Mouse (Mus musculus): Measurements from ENCODE around the gene Ptprn2.

Gene Ptprn2

GRCm38 (mm10) chr12:116598123-116599005 lies 112.8 kb downstream of the Ptprn2 start:
- 46% methylated on average over 8 of the region's 8 CpGs for WGBS

GRCm38 (mm10) chr12:116599537-116599936 lies 114.0 kb downstream of the Ptprn2 start:
- WGBS = 36% methylated on average over 1 of the region's 1 CpGs

- WGBS = 40% methylated on average over 6 of the region's 6 CpGs
These were observed 114.5 kb downstream of the Ptprn2 start for GRCm38 (mm10) chr12:116600054-116600453.

- WGBS = 83% methylated on average over 3 of the region's 3 CpGs
These were observed 115.9 kb downstream of the Ptprn2 start for GRCm38 (mm10) chr12:116601395-116601794.

- 56% methylated on average over 5 of the region's 5 CpGs for WGBS
These were observed 116.4 kb downstream of the Ptprn2 start for GRCm38 (mm10) chr12:116601921-116602320.

GRCm38 (mm10) chr12:116608598-116608997 lies 123.1 kb downstream of the Ptprn2 start:
- 74% methylated on average over 6 of the region's 6 CpGs for WGBS

- 41% methylated on average over 5 of the region's 5 CpGs for WGBS
These were observed 134.3 kb downstream of the Ptprn2 start for GRCm38 (mm10) chr12:116619868-116620267.

- 84% methylated on average over 3 of the region's 3 CpGs for WGBS
These were observed 134.8 kb downstream of the Ptprn2 start for GRCm38 (mm10) chr12:116620299-116620698.

- 84% methylated on average over 10 of the region's 10 CpGs for WGBS
These were observed 136.0 kb downstream of the Ptprn2 start for GRCm38 (mm10) chr12:116621325-116622040.

- WGBS = 35% methylated on average over 6 of the region's 6 CpGs
These were observed 137.3 kb downstream of the Ptprn2 start for GRCm38 (mm10) chr12:116622665-116623387.

- 35% methylated on average over 9 of the region's 9 CpGs for WGBS
These were observed 140.1 kb downstream of the Ptprn2 start for GRCm38 (mm10) chr12:116625391-116626281.

GRCm38 (mm10) chr12:116628992-116629391 lies 143.5 kb downstream of the Ptprn2 start:
- 81% methylated on average over 3 of the region's 3 CpGs for WGBS

GRCm38 (mm10) chr12:116637498-116637897 lies 152.0 kb downstream of the Ptprn2 start:
- 22% methylated on average over 2 of the region's 2 CpGs for WGBS

- 51% methylated on average over 4 of the region's 4 CpGs for WGBS
These were observed 155.4 kb downstream of the Ptprn2 start for GRCm38 (mm10) chr12:116640871-116641270.

GRCm38 (mm10) chr12:116641339-116642190 lies 156.0 kb downstream of the Ptprn2 start:
- 58% methylated on average over 14 of the region's 14 CpGs for WGBS

GRCm38 (mm10) chr12:116642191-116642549 lies 156.7 kb downstream of the Ptprn2 start:
- whole genome bisulfite sequencing = 80% methylated on average over 4 of the region's 4 CpGs

GRCm38 (mm10) chr12:116648584-116649206 lies 163.2 kb downstream of the Ptprn2 start:
- 52% methylated on average over 4 of the region's 4 CpGs for WGBS

- 86% methylated on average over 1 of the region's 1 CpGs for WGBS
These were observed 168.2 kb downstream of the Ptprn2 start for GRCm38 (mm10) chr12:116653684-116654083.

GRCm38 (mm10) chr12:116660076-116660475 lies 174.6 kb downstream of the Ptprn2 start:
- WGBS = 13% methylated on average over 7 of the region's 7 CpGs

GRCm38 (mm10) chr12:116661018-116661417 lies 175.5 kb downstream of the Ptprn2 start:
- 80% methylated on average over 4 of the region's 4 CpGs for WGBS

Data from cerebral cortex, adult 2 months (tissue).